Mouse (Mus musculus): ENCODE data around the gene Baz2a. TPM values are rescaled to one million over a fixed set of nuclear protein-coding genes. Genes with fewer than 3 reads are reported as not detected.
"Not testable (repeated sequence)": the region's sequence is repeated elsewhere in the genome, so short reads cannot be mapped to it uniquely, and the experiment has no call there.

Gene Baz2a
- total and polyA plus RNA-seq, 3 experiments = 16.6 to 116 (median 34.7) TPM

DNA sequence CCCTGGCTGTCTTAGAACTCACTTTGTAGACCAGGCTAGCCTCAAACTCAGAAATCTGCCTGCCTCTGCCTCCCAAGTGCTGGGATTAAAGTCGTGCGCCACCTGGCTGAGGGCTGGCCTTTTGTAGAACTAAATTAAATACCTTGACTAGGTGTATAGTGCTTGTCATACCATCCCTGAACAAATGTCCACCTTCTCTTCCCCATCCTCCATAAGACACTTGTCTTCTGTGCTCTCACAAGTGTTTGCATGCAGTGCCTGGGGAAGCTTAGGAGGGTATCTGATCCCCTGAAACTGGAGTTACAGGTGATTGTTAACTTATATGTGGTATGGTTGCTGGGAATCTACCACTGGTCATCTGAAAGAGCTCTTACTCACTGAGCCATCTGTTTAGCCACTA lies 41.0 kb upstream of the Baz2a start:
- H3K4me3 ChIP-seq (ENCODE audit: low read depth, low read length) = no peak overlapping the region
- ATAC-seq (ENCODE audit: extremely low read depth, insufficient number of reproducible peaks, low FRiP score, poor library complexity, severe bottlenecking) (no peak), DNase-seq (ENCODE audit: low spot score) (no peak)
- no peaks in the 10 kb centered on the region for H3K9me3 ChIP-seq (replicated peaks)
- no peaks in the 10 kb centered on the region for H3K27me3 ChIP-seq (ENCODE audit: insufficient read depth, low read length)
- TF ChIP-seq POLR2AphosphoS5 (IDR thresholded peaks at IDR 0.05; ENCODE audit: insufficient replicate concordance, low read depth, low read length) (no peak), CTCF (IDR thresholded peaks at IDR 0.05; ENCODE audit: low read depth, low read length) (no peak), TAL1 (conservative IDR thresholded peaks at IDR 0.05; ENCODE audit: low read depth, low read length) (no peak), GATA1 (IDR thresholded peaks at IDR 0.05; ENCODE audit: borderline replicate concordance, low read length) (no peak), GATA2 (IDR thresholded peaks at IDR 0.05; ENCODE audit: borderline replicate concordance, low read depth, low read length) (no peak)
- peaks cover 64% of the 10 kb centered on the region for H3K36me3 ChIP-seq (replicated peaks)
- H3K4me1 ChIP-seq (ENCODE audit: insufficient read depth, low read depth, low read length) = peaks cover 5% of the 10 kb centered on the region; the same call in 1 of the 2 replicates

- ATAC-seq (ENCODE audit: extremely low read depth, insufficient number of reproducible peaks, low FRiP score, poor library complexity, severe bottlenecking) = no peak
- no peak for DNase-seq (ENCODE audit: low spot score)
- peaks cover 51% of the 10 kb centered on the region for H3K36me3 ChIP-seq (replicated peaks)
- H3K4me1 ChIP-seq (ENCODE audit: insufficient read depth, low read depth, low read length) = no peaks in the 10 kb centered on the region; the same call in 1 of the 2 replicates
- no peaks in the 10 kb centered on the region for H3K9me3 ChIP-seq (replicated peaks)
- no peak overlapping the region for H3K4me3 ChIP-seq (ENCODE audit: low read depth, low read length)
- H3K27me3 ChIP-seq (ENCODE audit: insufficient read depth, low read length) = no peaks in the 10 kb centered on the region
- TF ChIP-seq POLR2AphosphoS5 (IDR thresholded peaks at IDR 0.05; ENCODE audit: insufficient replicate concordance, low read depth, low read length) (no peak; the same call in 1 of the 2 replicates), GATA2 (IDR thresholded peaks at IDR 0.05; ENCODE audit: borderline replicate concordance, low read depth, low read length) (no peak), GATA1 (IDR thresholded peaks at IDR 0.05; ENCODE audit: borderline replicate concordance, low read length) (no peak), CTCF (IDR thresholded peaks at IDR 0.05; ENCODE audit: low read depth, low read length) (no peak), TAL1 (conservative IDR thresholded peaks at IDR 0.05; ENCODE audit: low read depth, low read length) (no peak)
These were observed 39.8 kb upstream of the Baz2a start for GRCm38 (mm10) chr10:128051589-128051988.

- H3K4me3 ChIP-seq (ENCODE audit: low read depth, low read length); H3K4me1 ChIP-seq (ENCODE audit: insufficient read depth, low read depth, low read length); ATAC-seq (ENCODE audit: extremely low read depth, insufficient number of reproducible peaks, low FRiP score, poor library complexity, severe bottlenecking); H3K27me3 ChIP-seq (ENCODE audit: insufficient read depth, low read length); DNase-seq (ENCODE audit: low spot score); H3K9me3 ChIP-seq (replicated peaks): not testable (repeated sequence)
- H3K36me3 ChIP-seq (replicated peaks) = peaks cover 46% of the 10 kb centered on the region
These were observed 39.2 kb upstream of the Baz2a start for GRCm38 (mm10) chr10:128052136-128052535.

- Histone ChIP-seq H3K27me3 (ENCODE audit: insufficient read depth, low read length) (no peaks in the 10 kb centered on the region), H3K4me3 (ENCODE audit: low read depth, low read length) (no peak overlapping the region), H3K36me3 (replicated peaks) (peaks cover 39% of the 10 kb centered on the region), H3K4me1 (ENCODE audit: insufficient read depth, low read depth, low read length) (peaks cover 7% of the 10 kb centered on the region), H3K9me3 (replicated peaks) (no peaks in the 10 kb centered on the region)
- ATAC-seq (ENCODE audit: extremely low read depth, insufficient number of reproducible peaks, low FRiP score, poor library complexity, severe bottlenecking) = no peak
- TF ChIP-seq GATA2 (IDR thresholded peaks at IDR 0.05; ENCODE audit: borderline replicate concordance, low read depth, low read length) (no peak), TAL1 (conservative IDR thresholded peaks at IDR 0.05; ENCODE audit: low read depth, low read length) (no peak), CTCF (IDR thresholded peaks at IDR 0.05; ENCODE audit: low read depth, low read length) (no peak), POLR2AphosphoS5 (IDR thresholded peaks at IDR 0.05; ENCODE audit: insufficient replicate concordance, low read depth, low read length) (no peak), GATA1 (IDR thresholded peaks at IDR 0.05; ENCODE audit: borderline replicate concordance, low read length) (no peak)
- DNase-seq (ENCODE audit: low spot score) = no peak
These were observed 38.4 kb upstream of the Baz2a start for GRCm38 (mm10) chr10:128053001-128053400.

- ATAC-seq (ENCODE audit: extremely low read depth, insufficient number of reproducible peaks, low FRiP score, poor library complexity, severe bottlenecking) (no peak), DNase-seq (ENCODE audit: low spot score) (no peak)
- H3K4me1 ChIP-seq (ENCODE audit: insufficient read depth, low read depth, low read length) = peaks cover 36% of the 10 kb centered on the region
- peak overlapping the region; percentile 95 for H3K4me3 ChIP-seq (ENCODE audit: low read depth, low read length)
- TF ChIP-seq GATA1 (IDR thresholded peaks at IDR 0.05; ENCODE audit: borderline replicate concordance, low read length) (no peak), CTCF (IDR thresholded peaks at IDR 0.05; ENCODE audit: low read depth, low read length) (no peak), GATA2 (IDR thresholded peaks at IDR 0.05; ENCODE audit: borderline replicate concordance, low read depth, low read length) (no peak), TAL1 (conservative IDR thresholded peaks at IDR 0.05; ENCODE audit: low read depth, low read length) (no peak), POLR2AphosphoS5 (IDR thresholded peaks at IDR 0.05; ENCODE audit: insufficient replicate concordance, low read depth, low read length) (no peak)
- peaks cover 22% of the 10 kb centered on the region for H3K36me3 ChIP-seq (replicated peaks)
- no peaks in the 10 kb centered on the region for H3K27me3 ChIP-seq (ENCODE audit: insufficient read depth, low read length)
- H3K9me3 ChIP-seq (replicated peaks) = no peaks in the 10 kb centered on the region
These were observed 33.2 kb upstream of the Baz2a start for GRCm38 (mm10) chr10:128058184-128058583.

- TF ChIP-seq GATA1 (IDR thresholded peaks at IDR 0.05; ENCODE audit: borderline replicate concordance, low read length) = no peak
- TF ChIP-seq TAL1 (conservative IDR thresholded peaks at IDR 0.05; ENCODE audit: low read depth, low read length) = no peak
- no peak for TF ChIP-seq CTCF (IDR thresholded peaks at IDR 0.05; ENCODE audit: low read depth, low read length)
- no peak for TF ChIP-seq GATA2 (IDR thresholded peaks at IDR 0.05; ENCODE audit: borderline replicate concordance, low read depth, low read length)
- TF ChIP-seq POLR2AphosphoS5 (IDR thresholded peaks at IDR 0.05; ENCODE audit: insufficient replicate concordance, low read depth, low read length) = no peak
- Histone ChIP-seq H3K9me3 (replicated peaks) (no peaks in the 10 kb centered on the region), H3K27me3 (ENCODE audit: insufficient read depth, low read length) (no peaks in the 10 kb centered on the region), H3K36me3 (replicated peaks) (peaks cover 25% of the 10 kb centered on the region), H3K4me3 (ENCODE audit: low read depth, low read length) (peak within 1 kb of the TSS; percentile 95), H3K4me1 (ENCODE audit: insufficient read depth, low read depth, low read length) (peaks cover 39% of the 10 kb centered on the region)
- DNase-seq (ENCODE audit: low spot score) (peak; percentile 86), ATAC-seq (ENCODE audit: extremely low read depth, insufficient number of reproducible peaks, low FRiP score, poor library complexity, severe bottlenecking) (peak; percentile 75)
These were observed 32.7 kb upstream of the Baz2a start, which contains the start of gene Ptges3 for GRCm38 (mm10) chr10:128058601-128059151. Ptges3 (plus strand) TSS chr10:128058954.

Data from G1E (cell line).